Comparison of ENCODE assay signal across 12 mouse cellular contexts in the genomic region with DNA sequence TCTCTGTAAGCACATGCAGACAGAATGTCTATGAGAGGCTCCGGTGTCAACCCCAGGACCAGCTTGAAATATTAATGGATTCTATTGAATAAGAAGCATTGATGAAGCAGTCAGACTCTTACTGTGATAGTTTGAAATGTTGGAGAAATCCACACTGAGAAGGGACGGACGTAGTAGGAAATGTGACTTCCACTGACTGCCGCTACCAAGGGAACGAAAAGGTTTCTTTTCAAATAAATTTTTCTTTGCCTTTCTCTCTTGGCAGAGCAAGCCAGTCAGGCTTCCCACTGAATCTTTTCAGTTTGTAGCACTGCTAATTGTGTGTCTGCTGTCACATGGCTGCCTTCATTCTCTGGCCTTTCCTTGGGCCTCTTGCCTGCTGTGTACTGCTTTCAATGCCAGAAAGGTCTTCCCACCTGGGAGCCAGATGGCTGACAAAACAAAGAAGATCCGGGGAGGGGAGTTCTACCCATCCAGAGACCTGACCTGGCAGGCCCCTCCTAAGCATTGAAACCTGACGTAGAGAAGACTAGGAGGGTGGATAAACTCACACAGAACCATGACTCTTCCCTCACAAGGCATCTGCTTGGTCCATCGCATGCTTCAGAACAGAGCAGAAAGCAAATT. TPM values are rescaled to one million over a fixed set of nuclear protein-coding genes. Genes with fewer than 3 reads are reported as not detected.
DNase-seq lines count a peak whose midpoint lies in the region; ATAC-seq and TF ChIP-seq lines count a peak whose summit lies in the region.
"Had no signal": no experiment of that assay in that cellular context is flagged by ENCODE, and none has a peak within 500 bp of the region (broad histone marks: within the 10 kb centered on the region; RNA-seq: fewer than 3 reads in every experiment).

No protein-coding gene starts in this region.

- H3K27ac ChIP-seq in left cerebral cortex, adult 2 months = peak overlapping the region; percentile 85
- H3K27ac ChIP-seq: limb, embryonic 13.5 days; midbrain, embryonic 12.5 days; stomach, embryonic 15.5 days had no signal

- H3K4me3 ChIP-seq in left cerebral cortex, adult 2 months = no peak overlapping the region
- H3K4me3 ChIP-seq: limb, embryonic 13.5 days; midbrain, embryonic 12.5 days; stomach, embryonic 15.5 days had no signal

- peak; percentile 66 for DNase-seq in heart, adult 11 months
- DNase-seq in heart, postnatal 25 days (ENCODE audit: low spot score) = no peak
- peak; percentile 65 to 79 for DNase-seq in frontal cortex, postnatal 36 days (ENCODE audit: low spot score in 2 of 2)
- peak; percentile 40 to 49 for DNase-seq in left cerebral cortex, adult 2 months (ENCODE audit: extremely low spot score in 1 of 2, low spot score in 2 of 2)
- DNase-seq in right cerebral cortex, postnatal 36 days (ENCODE audit: low spot score in 2 of 2) = peak; percentile 53 to 59
- DNase-seq in kidney, postnatal 10 days = no peak

- ATAC-seq in monocyte, adult 5-6 weeks (replicated peaks; ENCODE audit: insufficient number of reproducible peaks, low FRiP score, low TSS enrichment, poor library complexity, severe bottlenecking) = no peak
- ATAC-seq in megakaryocyte, adult 5-6 weeks (ENCODE audit: poor library complexity, severe bottlenecking) = no peak
- ATAC-seq: activated CD4-positive, CD25-positive, alpha-beta regulatory T cell, adult 4 months had no signal

- TF ChIP-seq CTCF in left cerebral cortex, adult 2 months (IDR thresholded peaks at IDR 0.05) = no peak

- intact Hi-C loops in heart, postnatal 25 days (cut with DNase I) = no loop called here
- intact Hi-C loops in left cerebral cortex, adult 2 months (cut with DNase I) = loop anchor here (2.0 kb wide), 1 partner anchor 61 kb away; no protein-coding TSS in a partner anchor

RNA-seq across cellular contexts. Expression of a gene that starts 15.2 kb away (rescaled TPM):
- total RNA-seq in heart, postnatal 25 days (2021) = 1 to 10 TPM; 2.0 to 2.3 TPM
- 100 to 1,000 TPM; 128 to 135 TPM for total RNA-seq in left cerebral cortex, adult 2 months (2021)
- total RNA-seq in monocyte, adult 5-6 weeks (2017) = 0.57 to 2.1 TPM (median 1.2 TPM) in 3 replicates
- total RNA-seq in megakaryocyte, adult 5-6 weeks (2015) = 0.71 and 1.7 TPM in 2 replicates
- total RNA-seq in megakaryocyte, adult 5-6 weeks (2017) = 0.84 and 1.1 TPM in 2 replicates

RNA-seq across cellular contexts. Expression of a gene that starts 45.8 kb away (rescaled TPM):
- under 1 TPM; 0.42 to 0.75 TPM for total RNA-seq in heart, postnatal 25 days (2021)
- total RNA-seq in left cerebral cortex, adult 2 months (2021) = 1 to 10 TPM; 1.3 to 1.9 TPM
- 0.39 TPM in 1 of 3 replicates, not detected in the others for total RNA-seq in monocyte, adult 5-6 weeks (2017)
- total RNA-seq in megakaryocyte, adult 5-6 weeks (2015) = 0.21 and 0.85 TPM in 2 replicates
- total RNA-seq in megakaryocyte, adult 5-6 weeks (2017) = not detected in 2 replicates

Comparison
In these comparisons a context has a peak if more than half of its experiments do, and no peak if none do; other contexts are left out.
1. DNase-seq: peak in heart, adult 11 months (single experiment), frontal cortex, postnatal 36 days (2 of 2), left cerebral cortex, adult 2 months (2 of 2) and right cerebral cortex, postnatal 36 days (2 of 2); none in heart, postnatal 25 days (single experiment) and kidney, postnatal 10 days (single experiment).
2. RNA of a gene that starts 15.2 kb away (total RNA-seq): 128 to 135 TPM in left cerebral cortex, adult 2 months; 2.0 to 2.3 TPM in heart, postnatal 25 days, 0.71 to 1.7 TPM in megakaryocyte, adult 5-6 weeks and 0.57 to 2.1 TPM in monocyte, adult 5-6 weeks; every median in the first group is over 10 times any median in the second.